Mouse (Mus musculus) ES-Bruce4 (cell line): ENCODE data around the gene Eif3m. TPM values are rescaled to one million over a fixed set of nuclear protein-coding genes. Genes with fewer than 3 reads are reported as not detected.

Source experiments
- H3K27ac ChIP-seq: 2 replicates; pipeline ENCODE4 v1.5.1; 2012; ENCODE audit warnings: low read length, inconsistent platforms; ENCODE audit not compliant: insufficient read depth
- H3K27me3 ChIP-seq: 2 replicates; pipeline ENCODE4 v1.6.1; 2012; ENCODE audit warnings: mild to moderate bottlenecking, low read length, inconsistent platforms; ENCODE audit not compliant: control insufficient read depth, poor library complexity, insufficient read depth, severe bottlenecking
- H3K36me3 ChIP-seq: 2 replicates; pipeline ENCODE4 v1.6.1; 2012; ENCODE audit warnings: inconsistent platforms, mild to moderate bottlenecking, low read length, moderate library complexity; ENCODE audit not compliant: control insufficient read depth, poor library complexity, insufficient read depth, severe bottlenecking
- H3K4me1 ChIP-seq: one replicate; pipeline ENCODE4 v1.8.1; 2011; ENCODE audit warnings: low read length; ENCODE audit not compliant: control insufficient read depth, insufficient read depth
- H3K4me3 ChIP-seq: 2 replicates; pipeline ENCODE4 v1.5.1; 2011; ENCODE audit warnings: low read depth, mild to moderate bottlenecking, low read length
- H3K9ac ChIP-seq: 2 replicates; pipeline ENCODE4 v1.6.1; 2012; ENCODE audit warnings: low read depth, mild to moderate bottlenecking, inconsistent platforms; ENCODE audit not compliant: poor library complexity, severe bottlenecking
- H3K9me3 ChIP-seq: replicated peaks from 2 replicates; pipeline ENCODE4 v1.6.1; 2012; ENCODE audit warnings: mild to moderate bottlenecking, low read length, inconsistent platforms; ENCODE audit not compliant: control insufficient read depth, poor library complexity, insufficient read depth, severe bottlenecking
- CTCF ChIP-seq: IDR thresholded peaks from one replicate; pipeline ENCODE4 v1.8.1; 2011; ENCODE audit warnings: low read depth, low read length
- EP300 ChIP-seq: IDR thresholded peaks from 2 replicates; pipeline ENCODE4 v1.6.1; 2011; ENCODE audit warnings: low read depth, low read length; ENCODE audit not compliant: insufficient read depth
- POLR2A ChIP-seq: IDR thresholded peaks from one replicate; pipeline ENCODE4 v1.8.1; 2011; ENCODE audit warnings: low read length; ENCODE audit not compliant: insufficient read depth
- polyA plus RNA-seq: library from polyadenylated mRNA; stranded (reverse); fragments of >200 nt; gene quantifications from 2 replicates; pipeline ENCODE4 v1.2.4, GENCODE M21; 2011; ENCODE audit warnings: low read depth; ENCODE audit not compliant: missing spikeins, insufficient read depth, insufficient read length

The Eif3m gene
- polyA plus RNA-seq, 1 experiment = 367 TPM

- Histone ChIP-seq H3K9me3 (no peaks in the 10 kb centered on the region), H3K27ac (no peak overlapping the region), H3K27me3 (no peaks in the 10 kb centered on the region), H3K9ac (no peak overlapping the region), H3K4me1 (no peaks in the 10 kb centered on the region), H3K4me3 (no peak overlapping the region), H3K36me3 (no peaks in the 10 kb centered on the region)
- TF ChIP-seq CTCF = no peak
Measured at GRCm38 (mm10) chr2:105040859-105041258, 24.0 kb upstream of the Eif3m start.

DNA sequence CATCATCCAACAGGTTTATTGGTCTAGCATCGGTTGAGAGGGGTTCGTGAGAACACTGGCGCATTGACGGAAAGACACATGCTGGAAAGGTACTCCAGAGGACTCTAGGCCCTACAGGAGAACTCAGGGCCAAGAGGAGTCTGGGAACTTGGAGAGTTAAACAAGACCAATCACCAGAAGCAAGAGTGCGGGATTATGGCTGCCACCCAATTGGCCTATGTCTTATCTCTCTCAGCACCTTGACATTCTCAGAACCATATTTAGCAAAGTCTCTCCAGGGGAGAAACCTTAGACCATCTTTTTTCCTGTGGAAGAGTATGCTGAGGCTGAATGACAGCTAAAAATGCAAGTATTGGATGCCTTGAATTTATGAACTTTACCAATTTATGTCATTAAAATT is 22.0 kb upstream of the Eif3m start:
- no peak overlapping the region for H3K4me3 ChIP-seq
- H3K4me1 ChIP-seq = no peaks in the 10 kb centered on the region
- H3K27ac ChIP-seq = no peak overlapping the region
- H3K36me3 ChIP-seq = no peaks in the 10 kb centered on the region
- H3K9ac ChIP-seq = no peak overlapping the region
- TF ChIP-seq EP300 = no peak
- no peak for TF ChIP-seq POLR2A
- TF ChIP-seq CTCF = no peak
- H3K27me3 ChIP-seq = no peaks in the 10 kb centered on the region
- H3K9me3 ChIP-seq = no peaks in the 10 kb centered on the region

DNA sequence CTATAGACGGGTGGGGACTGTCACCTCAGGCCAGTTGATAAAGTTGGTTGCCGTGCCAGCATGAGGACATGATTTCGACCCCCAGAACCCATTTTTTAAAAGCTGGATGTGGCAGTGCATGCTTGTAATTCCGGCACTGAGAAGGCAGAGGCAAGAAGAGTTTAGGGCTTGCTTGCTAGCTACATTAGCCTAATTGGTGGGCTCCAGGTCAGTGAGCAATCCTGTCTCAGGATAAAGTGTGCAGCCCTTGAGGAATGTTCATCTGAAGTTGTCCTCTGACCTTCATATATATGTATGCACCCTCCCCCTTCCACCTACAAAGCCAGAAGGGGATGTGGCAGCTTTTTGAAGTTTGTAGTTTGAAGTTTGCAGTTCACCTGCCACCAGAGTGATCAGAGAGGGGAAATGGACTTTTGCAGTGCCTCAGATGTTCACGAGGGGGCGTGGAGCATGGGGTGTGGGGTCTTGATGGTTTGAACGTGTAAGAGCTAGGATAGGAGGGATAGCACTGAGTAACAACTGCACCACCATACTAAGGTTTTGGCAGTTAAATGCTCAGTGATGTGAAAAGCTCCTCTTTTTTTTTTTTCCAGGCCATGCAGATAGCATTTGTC is 21.2 kb upstream of the Eif3m start:
- no peak for TF ChIP-seq EP300
- no peak for TF ChIP-seq CTCF
- TF ChIP-seq POLR2A = no peak
- Histone ChIP-seq H3K27ac (no peak overlapping the region), H3K4me3 (no peak overlapping the region), H3K4me1 (no peaks in the 10 kb centered on the region), H3K27me3 (no peaks in the 10 kb centered on the region), H3K36me3 (no peaks in the 10 kb centered on the region), H3K9me3 (no peaks in the 10 kb centered on the region), H3K9ac (no peak overlapping the region)

GRCm38 (mm10) chr2:105036401-105037070 is 19.7 kb upstream of the Eif3m start:
- H3K4me1 ChIP-seq = no peaks in the 10 kb centered on the region
- no peak overlapping the region for H3K4me3 ChIP-seq
- H3K9me3 ChIP-seq = no peaks in the 10 kb centered on the region
- H3K27me3 ChIP-seq = no peaks in the 10 kb centered on the region
- no peak overlapping the region for H3K9ac ChIP-seq
- no peak overlapping the region for H3K27ac ChIP-seq
- no peak for TF ChIP-seq POLR2A
- TF ChIP-seq CTCF = no peak
- no peak for TF ChIP-seq EP300
- H3K36me3 ChIP-seq = no peaks in the 10 kb centered on the region

GRCm38 (mm10) chr2:105035985-105036384 is 19.1 kb upstream of the Eif3m start:
- Histone ChIP-seq H3K4me3 (no peak overlapping the region), H3K36me3 (no peaks in the 10 kb centered on the region), H3K27ac (no peak overlapping the region), H3K27me3 (no peaks in the 10 kb centered on the region), H3K4me1 (no peaks in the 10 kb centered on the region), H3K9ac (no peak overlapping the region), H3K9me3 (no peaks in the 10 kb centered on the region)
- no peak for TF ChIP-seq POLR2A
- TF ChIP-seq EP300 = no peak
- TF ChIP-seq CTCF = no peak

DNA sequence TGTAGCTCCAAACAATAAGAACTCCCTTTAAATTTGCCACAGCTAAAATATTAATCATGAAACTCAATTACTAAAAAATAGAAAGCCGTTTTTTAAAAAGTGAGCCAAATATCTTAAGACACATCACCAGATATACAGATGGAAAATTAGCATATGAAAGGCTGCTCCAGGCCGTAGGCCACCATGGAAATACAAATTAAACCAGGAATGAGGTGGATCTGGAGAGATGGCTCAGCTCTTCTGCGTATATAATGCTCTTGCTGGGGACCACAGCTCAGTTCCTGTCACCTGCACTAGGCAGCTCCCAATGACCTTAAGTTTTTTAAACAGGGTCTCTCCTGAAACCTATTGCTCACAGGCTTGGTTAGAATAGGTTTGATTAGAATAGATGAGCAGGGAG is 17.2 kb upstream of the Eif3m start:
- TF ChIP-seq EP300 = no peak
- TF ChIP-seq POLR2A = no peak
- no peaks in the 10 kb centered on the region for H3K36me3 ChIP-seq
- H3K4me3 ChIP-seq = no peak overlapping the region
- no peaks in the 10 kb centered on the region for H3K27me3 ChIP-seq
- H3K9ac ChIP-seq = no peak overlapping the region
- H3K9me3 ChIP-seq = no peaks in the 10 kb centered on the region
- H3K4me1 ChIP-seq = no peaks in the 10 kb centered on the region
- H3K27ac ChIP-seq = no peak overlapping the region
